Mouse (Mus musculus) embryo, embryonic 10.5 days (tissue): ENCODE measurements around the gene Erc1.

Experiments
- DNase-seq: peaks from one replicate; pipeline ENCODE4 v3.0.0-alpha.2; 2015; ENCODE audit warnings: low spot score

The Erc1 gene

GRCm38 (mm10) chr6:119585652-119586375 is 262.2 kb downstream of the Erc1 start:
- DNase-seq, result peak; percentile 71

GRCm38 (mm10) chr6:119584061-119584460 is 263.9 kb downstream of the Erc1 start:
- DNase-seq, result peak; percentile 29

- no peak for DNase-seq
Observed at GRCm38 (mm10) chr6:119583165-119583564, 264.8 kb downstream of the Erc1 start.

- no peak for DNase-seq
Observed at GRCm38 (mm10) chr6:119576706-119577105, 271.3 kb downstream of the Erc1 start.

- no peak for DNase-seq
Observed at GRCm38 (mm10) chr6:119575331-119575730, 272.6 kb downstream of the Erc1 start.

GRCm38 (mm10) chr6:119572296-119572695 is 275.7 kb downstream of the Erc1 start:
- no peak for DNase-seq

- no peak for DNase-seq
Observed at GRCm38 (mm10) chr6:119570797-119571196, 277.2 kb downstream of the Erc1 start.

- DNase-seq, result no peak
Observed at GRCm38 (mm10) chr6:119568339-119568738, 279.6 kb downstream of the Erc1 start.

- DNase-seq, result no peak
Observed at GRCm38 (mm10) chr6:119565451-119566379, 282.3 kb downstream of the Erc1 start.

- DNase-seq, result no peak
Observed at GRCm38 (mm10) chr6:119562558-119562957, 285.4 kb downstream of the Erc1 start.

GRCm38 (mm10) chr6:119558855-119559254 is 289.1 kb downstream of the Erc1 start:
- DNase-seq, result no peak

GRCm38 (mm10) chr6:119554439-119554838 is 293.5 kb downstream of the Erc1 start:
- DNase-seq, result no peak

GRCm38 (mm10) chr6:119544518-119544864 is 303.5 kb downstream of the Erc1 start:
- peak; percentile 79 for DNase-seq

GRCm38 (mm10) chr6:119543803-119544517 is 304.0 kb downstream of the Erc1 start, which contains the start of gene Wnt5b:
Gene Wnt5b, minus strand, starts transcription at chr6:119544347.
- DNase-seq, result peak; percentile 35

- peak; percentile 74 for DNase-seq
Observed at GRCm38 (mm10) chr6:119543456-119543802, 304.5 kb downstream of the Erc1 start.

- DNase-seq, result no peak
Observed at GRCm38 (mm10) chr6:119535867-119536266, 312.1 kb downstream of the Erc1 start.

- no peak for DNase-seq
Observed at GRCm38 (mm10) chr6:119533170-119533709, 314.7 kb downstream of the Erc1 start.

GRCm38 (mm10) chr6:119529659-119530058 is 318.3 kb downstream of the Erc1 start:
- DNase-seq, result no peak

GRCm38 (mm10) chr6:119526498-119526897 is 321.5 kb downstream of the Erc1 start:
- no peak for DNase-seq

GRCm38 (mm10) chr6:119521931-119522391 is 326.0 kb downstream of the Erc1 start:
- DNase-seq, result no peak

GRCm38 (mm10) chr6:119521482-119521900 is 326.5 kb downstream of the Erc1 start:
- DNase-seq, result no peak
